Mouse (Mus musculus) megakaryocyte, embryonic 14.5 days (primary cell): Measurements from ENCODE around the gene Cd300lb.

Source experiments
- FLI1 ChIP-seq: IDR thresholded peaks from 2 replicates; pipeline ENCODE4 v1.6.1; 2012; ENCODE audit warnings: low read length, inconsistent platforms, mixed read lengths
- GATA1 ChIP-seq: IDR thresholded peaks from 3 replicates; pipeline ENCODE4 v1.6.1; 2012; ENCODE audit warnings: mixed read lengths, low read length, inconsistent platforms, borderline replicate concordance

- TF ChIP-seq FLI1 (no peak), GATA1 (no peak)
These were observed 43.6 kb downstream of the Cd300lb start for GRCm38 (mm10) chr11:114890542-114890941.
